Mouse (Mus musculus) NIH3T3 (cell line): Measurements from ENCODE around the gene Atoh8.
A peak's percentile ranks its signal among the peaks of the same experiment; 100 is the strongest.

Source experiments
- DNase-seq: peaks from one replicate; pipeline ENCODE4 v3.0.0-alpha.2; 2012; ENCODE audit warnings: low read depth

The Atoh8 gene

DNA sequence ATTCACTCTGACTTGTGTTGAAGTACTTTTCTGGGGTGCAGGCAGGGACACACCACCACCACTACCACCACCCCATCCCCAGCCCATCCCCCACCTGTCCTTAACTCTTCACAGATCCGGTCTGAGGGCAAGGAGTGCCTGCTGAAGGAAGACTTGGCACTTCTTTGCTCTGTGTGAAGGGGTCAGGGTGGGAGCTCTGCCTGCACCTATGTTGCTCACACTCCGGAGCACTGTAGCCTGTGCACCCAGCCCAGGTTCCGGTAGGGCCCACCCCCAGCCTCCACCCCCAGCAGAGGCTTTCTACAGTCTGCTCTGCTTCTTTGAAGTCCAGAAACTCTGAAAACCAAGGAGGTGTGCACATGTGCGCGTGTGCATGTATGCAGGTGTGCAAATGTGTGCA, 44.8 kb downstream of the Atoh8 start:
- DNase-seq = no peak

DNA sequence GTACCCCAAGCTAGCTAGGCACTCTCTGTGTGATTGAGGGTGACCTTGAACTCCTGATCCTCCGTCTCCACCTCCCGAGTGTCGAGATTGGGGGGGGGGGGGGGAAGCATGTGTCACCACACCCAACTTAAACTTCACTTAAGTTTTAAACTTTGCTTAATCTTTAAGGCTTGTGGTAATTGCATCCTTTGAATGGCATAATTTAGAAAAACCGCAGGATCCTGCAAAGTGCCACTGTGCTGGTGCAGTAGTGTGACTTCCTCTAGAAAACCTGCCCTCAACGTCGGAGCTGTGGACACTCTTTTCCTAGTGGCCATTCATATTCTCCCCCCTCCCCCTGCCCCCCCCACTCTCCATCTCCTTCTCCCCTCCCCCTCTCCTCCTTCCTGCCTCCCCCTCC, 45.3 kb downstream of the Atoh8 start:
- DNase-seq = no peak

GRCm38 (mm10) chr6:72189061-72189863, 46.1 kb downstream of the Atoh8 start:
- peak; percentile 93 for DNase-seq

GRCm38 (mm10) chr6:72186809-72187208, 48.6 kb downstream of the Atoh8 start:
- DNase-seq = no peak

DNA sequence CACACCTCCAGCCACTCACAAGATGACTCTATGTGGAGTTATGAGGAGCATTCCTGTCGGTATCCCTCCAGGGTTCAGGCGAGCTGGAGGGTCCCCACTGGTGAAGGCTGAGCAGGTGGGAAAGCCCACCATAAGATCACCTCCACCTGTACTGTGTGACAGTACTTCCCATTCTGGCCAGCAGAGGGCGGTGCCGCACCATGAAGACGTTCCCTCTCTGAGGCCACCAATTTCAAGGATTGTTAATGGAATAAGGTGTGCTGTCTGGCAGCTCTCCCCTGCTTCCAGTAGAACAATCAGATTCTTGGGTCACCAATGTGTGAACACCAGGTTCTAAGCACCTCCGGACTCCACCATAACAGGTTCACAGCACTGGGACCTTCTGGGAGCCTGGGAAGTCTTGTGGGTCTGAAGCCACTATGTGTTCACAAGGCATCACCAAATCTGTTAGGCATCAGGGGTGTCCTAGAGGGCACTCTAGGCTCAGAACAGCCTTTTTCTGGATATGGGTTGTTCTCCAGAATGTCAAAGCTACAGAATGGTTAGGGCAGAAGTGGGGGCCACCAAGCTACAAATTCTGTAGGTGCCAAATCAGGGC, 49.4 kb downstream of the Atoh8 start:
- peak; percentile 85 for DNase-seq

DNA sequence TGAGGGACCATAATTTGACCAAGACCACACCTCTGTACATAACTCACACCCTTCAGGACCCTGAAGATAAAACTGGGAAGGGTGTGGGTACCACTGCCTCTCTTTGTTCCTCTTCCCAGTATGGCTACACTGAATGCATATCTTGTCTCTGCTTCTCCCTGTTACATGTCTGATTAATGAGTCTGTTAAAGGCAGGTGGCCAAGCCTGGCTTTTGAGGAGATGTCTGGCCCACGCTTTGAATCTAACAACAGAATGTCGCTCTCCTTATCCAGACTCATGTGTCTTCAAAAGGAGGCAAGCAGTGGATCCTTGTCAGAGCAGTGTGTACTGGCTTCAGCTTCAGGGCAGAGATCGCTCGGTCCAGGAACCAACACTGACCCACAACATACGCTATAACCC, 50.8 kb downstream of the Atoh8 start:
- DNase-seq = no peak

DNA sequence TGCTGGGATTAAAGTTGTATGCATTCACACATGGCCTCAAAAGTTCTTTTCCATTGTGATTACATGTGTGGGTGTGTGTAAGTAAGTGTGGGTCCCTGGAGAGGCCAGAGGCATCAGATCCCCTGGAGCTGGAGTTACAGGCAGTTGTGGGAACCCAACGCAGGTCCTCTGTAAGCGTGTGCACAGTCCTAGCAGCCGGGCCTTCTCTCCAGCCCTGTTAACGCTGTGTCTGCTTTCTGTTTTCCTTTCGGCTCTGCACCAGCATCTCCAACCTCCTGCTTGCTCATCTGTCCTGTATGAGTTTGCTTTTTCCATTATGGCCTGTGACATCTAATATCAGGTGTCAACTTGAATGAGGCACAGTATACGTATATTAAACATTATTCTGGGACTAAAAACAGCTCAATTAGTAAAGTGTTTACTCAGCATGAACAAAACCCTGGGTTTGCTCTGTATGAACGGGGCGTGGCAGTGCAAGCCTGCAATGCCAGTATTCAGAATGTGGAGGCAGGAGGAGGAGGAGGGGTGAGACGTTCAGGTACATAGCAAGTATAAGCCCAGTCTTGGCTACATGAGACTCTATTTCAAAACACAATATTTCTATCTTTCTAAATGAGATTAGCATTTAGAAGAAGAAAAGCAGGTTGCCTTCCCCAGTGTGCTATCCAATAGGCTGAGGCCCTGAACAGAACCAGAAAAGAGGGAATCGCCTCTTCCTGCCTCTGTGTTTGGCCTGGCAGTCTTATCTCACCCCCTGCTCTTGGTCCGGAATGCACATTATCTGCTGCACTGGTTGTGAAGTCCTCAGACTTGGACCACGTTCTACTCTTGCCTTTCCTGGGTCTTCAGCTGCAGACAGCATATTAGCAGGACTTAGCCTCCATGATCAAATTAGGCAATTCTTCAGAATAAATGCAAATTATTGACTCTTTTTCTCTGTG, 55.5 kb downstream of the Atoh8 start:
- no peak for DNase-seq

DNA sequence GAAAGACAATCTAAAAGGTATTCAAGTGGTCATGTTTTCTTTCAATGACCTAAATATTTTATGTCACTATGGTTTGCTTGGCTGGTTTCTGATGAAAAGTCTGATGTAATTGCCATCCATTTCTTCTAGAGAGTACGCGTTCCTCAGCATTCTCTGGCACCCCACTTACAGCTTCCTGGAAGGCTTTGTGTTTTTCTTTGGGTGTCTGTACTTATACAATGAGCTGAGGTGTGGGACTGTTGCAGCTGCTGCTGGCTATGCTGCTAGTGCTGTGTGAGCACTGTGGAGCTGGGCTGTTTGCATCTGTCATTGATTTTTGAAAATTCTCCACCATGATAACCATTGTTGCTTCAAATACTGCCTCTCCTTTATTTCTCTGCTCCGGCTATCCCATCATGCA, 56.4 kb downstream of the Atoh8 start:
- DNase-seq = peak; percentile 40

DNA sequence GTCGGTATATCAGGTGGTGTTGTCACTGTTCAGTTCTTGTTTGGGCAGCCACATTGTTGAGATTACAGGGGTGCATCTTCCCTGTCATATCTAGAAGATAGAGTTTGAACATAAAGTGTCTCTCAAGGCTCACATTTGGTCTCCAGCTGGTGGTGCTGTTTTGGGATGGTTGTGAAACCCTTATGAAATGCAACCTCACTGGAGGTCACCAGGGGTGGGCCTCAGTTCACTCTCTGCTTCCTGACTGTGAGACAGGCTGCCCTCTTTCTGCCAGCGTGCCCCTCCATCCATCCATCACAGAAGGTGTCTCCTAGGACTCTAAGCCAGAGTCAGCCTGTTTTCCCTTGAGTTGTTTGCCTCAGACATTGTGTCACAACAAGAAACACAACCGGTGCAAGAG, 58.0 kb downstream of the Atoh8 start:
- no peak for DNase-seq

- DNase-seq = no peak
Observed at GRCm38 (mm10) chr6:72176004-72176403, 59.4 kb downstream of the Atoh8 start.

- no peak for DNase-seq
Observed at GRCm38 (mm10) chr6:72175419-72175818, 60.0 kb downstream of the Atoh8 start.

- DNase-seq = no peak
Observed at GRCm38 (mm10) chr6:72173350-72173749, 62.0 kb downstream of the Atoh8 start.

- DNase-seq = no peak
Observed at GRCm38 (mm10) chr6:72171391-72171790, 64.0 kb downstream of the Atoh8 start.

GRCm38 (mm10) chr6:72165907-72166306, 69.5 kb downstream of the Atoh8 start:
- no peak for DNase-seq

GRCm38 (mm10) chr6:72164321-72165275, 70.8 kb downstream of the Atoh8 start:
- peak; percentile 98 for DNase-seq

DNA sequence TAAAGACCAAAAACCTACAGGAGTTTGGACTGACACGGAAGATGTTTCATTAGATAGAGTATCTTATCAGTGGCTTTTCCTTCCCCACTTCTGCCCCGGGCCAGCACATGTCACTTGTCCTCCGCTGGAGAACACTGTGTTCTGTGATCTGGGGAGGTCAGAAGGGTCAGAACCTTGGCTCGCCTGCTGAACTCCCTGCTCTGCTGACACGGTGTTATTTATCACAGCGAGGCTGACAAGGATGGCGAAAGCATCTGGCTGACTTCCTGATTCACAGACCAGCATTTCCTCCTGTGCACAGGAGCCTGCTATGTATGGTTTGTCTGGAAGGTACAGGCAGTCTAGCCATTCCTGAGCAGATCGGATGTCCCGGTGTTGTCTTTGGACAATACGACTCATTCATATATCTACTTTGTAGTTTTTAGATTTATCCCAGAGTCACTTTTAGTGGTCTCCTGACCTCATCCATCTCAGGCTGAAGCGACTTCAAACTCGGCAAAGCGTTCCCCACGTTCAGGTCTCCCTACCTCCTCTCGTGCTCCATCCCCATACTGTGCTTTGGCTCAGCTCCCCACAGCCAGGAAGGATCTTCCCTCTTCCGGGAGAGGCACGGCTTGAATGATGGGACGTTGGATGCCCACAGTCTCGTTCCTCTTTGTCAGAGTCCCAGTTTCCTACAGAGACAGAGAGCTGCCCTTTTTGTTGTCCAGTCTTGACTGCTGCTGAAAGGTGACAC, 73.1 kb downstream of the Atoh8 start:
- no peak for DNase-seq

DNA sequence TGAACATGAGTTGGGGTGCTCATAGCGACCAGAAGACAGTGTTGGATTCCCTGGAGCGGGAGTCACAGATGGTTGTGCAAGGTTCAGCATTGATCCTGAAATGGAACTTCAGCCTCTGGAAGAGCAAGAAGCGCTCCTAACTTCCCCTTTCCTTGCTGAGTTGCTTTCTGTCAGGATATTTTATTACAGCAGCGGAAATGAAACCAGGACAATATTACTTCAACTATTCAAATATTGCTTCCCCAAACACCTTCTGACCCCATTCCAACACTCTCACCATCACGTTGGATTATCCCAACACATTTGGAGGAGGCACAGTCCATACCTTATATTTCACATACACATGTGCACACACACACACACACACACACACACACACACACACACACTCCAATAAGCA, 73.6 kb downstream of the Atoh8 start:
- no peak for DNase-seq

DNA sequence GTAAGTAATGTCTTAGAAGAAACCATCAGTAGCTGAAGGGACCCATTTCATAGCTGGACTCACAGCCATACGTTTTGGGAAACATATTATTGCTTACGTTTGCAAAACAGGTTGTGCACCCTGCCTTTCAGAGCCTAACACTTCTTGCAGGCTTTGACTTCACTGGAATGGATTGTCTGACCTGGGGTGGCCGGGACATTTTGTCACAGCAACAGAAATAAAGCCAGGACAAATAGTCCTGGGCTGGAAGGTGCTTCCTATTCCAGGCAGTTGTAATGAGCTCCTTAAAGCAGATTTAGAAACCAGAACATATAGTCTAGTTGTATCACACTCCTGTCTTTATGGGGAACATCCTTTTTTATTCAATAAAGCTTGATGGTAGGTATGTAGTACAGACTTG, 74.4 kb downstream of the Atoh8 start:
- DNase-seq = no peak

GRCm38 (mm10) chr6:72159861-72160395, 75.4 kb downstream of the Atoh8 start:
- DNase-seq = no peak

DNA sequence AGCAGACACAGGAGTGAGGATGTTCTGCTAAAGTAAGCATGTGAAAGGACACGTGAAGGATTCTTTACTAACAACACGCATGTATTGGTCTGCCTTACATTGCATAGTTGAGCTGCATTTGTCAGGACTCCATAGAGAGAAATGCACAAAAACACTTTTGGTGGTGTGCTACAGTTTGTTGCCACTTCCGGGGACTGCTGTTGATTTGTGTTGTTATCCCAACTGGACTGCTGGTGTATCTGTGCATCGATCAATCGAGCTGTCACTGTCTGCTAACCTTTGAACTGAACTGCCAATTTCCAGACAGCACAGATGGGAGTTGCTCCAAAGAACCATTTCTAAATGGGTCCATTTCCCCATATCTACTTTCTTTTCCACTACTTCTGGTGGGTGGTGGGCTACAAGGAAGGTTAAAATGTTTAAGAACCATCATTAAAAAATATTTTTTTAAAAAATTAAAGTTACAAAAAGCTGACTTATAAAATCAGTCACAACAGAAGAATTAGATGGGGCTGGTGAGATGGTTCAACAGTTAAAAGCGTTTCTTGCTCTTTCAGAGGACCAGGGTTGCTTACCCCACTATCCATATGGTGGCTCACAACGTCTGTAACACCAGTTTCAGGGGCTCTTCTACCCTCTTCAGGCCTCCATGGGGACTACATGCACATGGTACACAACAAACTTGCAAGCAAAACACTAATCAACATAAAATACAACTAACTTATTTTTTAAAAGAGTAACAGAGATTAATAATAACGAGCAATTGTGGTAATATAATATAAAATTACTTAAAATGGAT, 76.2 kb downstream of the Atoh8 start:
- peak; percentile 40 for DNase-seq
